Mouse (Mus musculus): ENCODE measurements around the gene Gcsam. TPM values are rescaled to one million over a fixed set of nuclear protein-coding genes. Genes with fewer than 3 reads are reported as not detected.

Gene Gcsam
- polyA plus RNA-seq, 1 experiment from 2014 or later: 2.8 TPM

GRCm38 (mm10) chr16:45666136-45666535 lies 56.0 kb downstream of the Gcsam start:
- Histone ChIP-seq H3K27me3 (ENCODE audit: insufficient read depth, low read length) (no peaks in the 10 kb centered on the region), H3K9me3 (ENCODE audit: low read length) (no peaks in the 10 kb centered on the region), H3K9ac (replicated peaks) (no peak overlapping the region), H3K27ac (ENCODE audit: low read depth) (no peak overlapping the region), H3K4me2 (ENCODE audit: low read depth, low read length) (no peak overlapping the region), H3K4me3 (ENCODE audit: low read depth, low read length) (no peak overlapping the region), H3K36me3 (replicated peaks; ENCODE audit: insufficient read depth, low read length) (no peaks in the 10 kb centered on the region), H3K4me1 (ENCODE audit: insufficient read depth) (peaks cover 5% of the 10 kb centered on the region)
- 27% methylated on average over 2 of the region's 2 CpGs for WGBS (ENCODE audit: insufficient replicate concordance)
- ATAC-seq: peak; percentile 72
- TF ChIP-seq EP300 (IDR thresholded peaks at IDR 0.05; ENCODE audit: low read depth) (no peak), CTCF (IDR thresholded peaks at IDR 0.05; ENCODE audit: low read depth) (no peak)
- DNase-seq: peak; percentile 29

DNA sequence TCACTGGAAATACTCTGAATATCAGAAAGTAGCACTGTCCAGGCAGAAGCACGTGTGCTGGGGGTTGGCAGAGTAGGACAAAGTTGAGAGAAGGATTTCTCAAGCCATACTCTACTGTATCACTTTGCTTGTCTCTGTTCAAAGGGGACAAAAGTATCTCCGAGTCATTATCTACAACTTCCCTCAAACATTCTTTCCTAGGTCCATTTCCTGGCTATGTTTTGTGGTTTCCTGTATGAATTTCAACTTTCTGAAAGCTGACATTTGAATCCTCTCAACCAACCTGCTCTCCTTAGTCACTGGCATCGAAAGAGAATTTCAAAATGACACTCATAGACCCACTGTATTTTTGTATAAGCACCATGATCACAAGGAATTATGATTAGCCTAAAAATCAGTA lies 58.0 kb downstream of the Gcsam start:
- DNase-seq (no peak), ATAC-seq (no peak)
- Histone ChIP-seq H3K4me2 (ENCODE audit: low read depth, low read length) (no peak overlapping the region), H3K9me3 (ENCODE audit: low read length) (no peaks in the 10 kb centered on the region), H3K4me1 (ENCODE audit: insufficient read depth) (peaks cover 5% of the 10 kb centered on the region), H3K4me3 (ENCODE audit: low read depth, low read length) (no peak overlapping the region), H3K9ac (replicated peaks) (no peak overlapping the region), H3K27me3 (ENCODE audit: insufficient read depth, low read length) (no peaks in the 10 kb centered on the region), H3K36me3 (replicated peaks; ENCODE audit: insufficient read depth, low read length) (no peaks in the 10 kb centered on the region), H3K27ac (ENCODE audit: low read depth) (no peak overlapping the region)
- TF ChIP-seq CTCF (IDR thresholded peaks at IDR 0.05; ENCODE audit: low read depth): no peak
- TF ChIP-seq EP300 (IDR thresholded peaks at IDR 0.05; ENCODE audit: low read depth): 0 out of 2 replicates have a peak, but pooled peaks have one; percentile 30
- 19% methylated on average over 3 of the region's 3 CpGs for WGBS (ENCODE audit: insufficient replicate concordance)

DNA sequence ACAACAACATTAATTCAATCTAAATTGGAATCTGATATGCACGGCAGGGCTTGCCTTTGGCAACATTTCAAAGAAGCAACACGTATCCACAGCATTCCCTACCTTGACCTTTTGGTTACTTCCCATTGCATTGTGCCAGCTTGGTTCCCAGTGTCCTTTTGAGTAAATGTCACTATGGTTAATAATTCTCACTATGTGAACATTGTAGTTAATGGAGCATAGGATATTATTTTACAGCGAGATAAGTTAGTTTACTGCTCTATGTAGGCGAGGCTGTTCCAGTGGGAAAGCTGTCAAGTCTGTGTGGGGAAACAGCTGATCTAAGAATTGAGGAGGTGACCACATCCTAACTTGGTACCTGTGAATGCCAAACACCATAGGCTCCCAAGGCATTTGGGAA lies 59.8 kb downstream of the Gcsam start:
- Histone ChIP-seq H3K4me2 (ENCODE audit: low read depth, low read length) (no peak overlapping the region), H3K4me3 (ENCODE audit: low read depth, low read length) (no peak overlapping the region), H3K4me1 (ENCODE audit: insufficient read depth) (peaks cover 5% of the 10 kb centered on the region), H3K9ac (replicated peaks) (no peak overlapping the region), H3K36me3 (replicated peaks; ENCODE audit: insufficient read depth, low read length) (no peaks in the 10 kb centered on the region), H3K9me3 (ENCODE audit: low read length) (no peaks in the 10 kb centered on the region), H3K27ac (ENCODE audit: low read depth) (no peak overlapping the region), H3K27me3 (ENCODE audit: insufficient read depth, low read length) (no peaks in the 10 kb centered on the region)
- TF ChIP-seq EP300 (IDR thresholded peaks at IDR 0.05; ENCODE audit: low read depth) (no peak), CTCF (IDR thresholded peaks at IDR 0.05; ENCODE audit: low read depth) (no peak)
- 56% methylated on average over 4 of the region's 4 CpGs for WGBS (ENCODE audit: insufficient replicate concordance)
- DNase-seq (no peak), ATAC-seq (0 out of 2 replicates have a peak, but pooled peaks have one; percentile 15)

Other genes starting within 250 kb of the Gcsam start
- gene Cd200, start 201.3 kb upstream of the Gcsam start, polyA plus RNA-seq (2015; fragmentation: Nextera tagmentation; extraction: Ambion mirVana): 3.2 and 4.3 TPM in 2 replicates
- gene Gm609, start 117.4 kb upstream of the Gcsam start, polyA plus RNA-seq (2015; fragmentation: Nextera tagmentation; extraction: Ambion mirVana): 0.13 and 0.14 TPM in 2 replicates
- not detected in 2 replicates for gene Gm17783, start 78.3 kb upstream of the Gcsam start, polyA plus RNA-seq (2015; fragmentation: Nextera tagmentation; extraction: Ambion mirVana)
- gene Slc9c1, start 75.1 kb upstream of the Gcsam start, polyA plus RNA-seq (2015; fragmentation: Nextera tagmentation; extraction: Ambion mirVana): not detected in 2 replicates
- 0.30 and 0.34 TPM in 2 replicates for gene BC016579, start 43.7 kb downstream of the Gcsam start, polyA plus RNA-seq (2015; fragmentation: Nextera tagmentation; extraction: Ambion mirVana)
- gene Tmprss7, start 83.3 kb downstream of the Gcsam start, polyA plus RNA-seq (2015; fragmentation: Nextera tagmentation; extraction: Ambion mirVana): 0.14 TPM in 2 replicates
- 0.08 TPM in 1 of 2 replicates, not detected in the other for gene Tagln3, start 114.2 kb downstream of the Gcsam start, polyA plus RNA-seq (2015; fragmentation: Nextera tagmentation; extraction: Ambion mirVana)
- gene Abhd10, start 132.6 kb downstream of the Gcsam start, polyA plus RNA-seq (2015; fragmentation: Nextera tagmentation; extraction: Ambion mirVana): 13.9 TPM in 2 replicates